Mouse (Mus musculus): ENCODE measurements around the gene Gadd45gip1. TPM values are rescaled to one million over a fixed set of nuclear protein-coding genes. Genes with fewer than 3 reads are reported as not detected.

The Gadd45gip1 gene
- polyA plus RNA-seq, 1 experiment from 2014 or later, result 46.5 TPM

GRCm38 (mm10) chr8:84873016-84873415, 41.7 kb downstream of the Gadd45gip1 start:
- no peak overlapping the region for H3K9ac ChIP-seq
- 63% methylated on average over 4 of the region's 4 CpGs for WGBS

GRCm38 (mm10) chr8:84874339-84874738, 43.0 kb downstream of the Gadd45gip1 start:
- no peaks in the 10 kb centered on the region for H3K27me3 ChIP-seq
- no peaks in the 10 kb centered on the region for H3K36me3 ChIP-seq
- ATAC-seq (replicated peaks; ENCODE audit: insufficient number of reproducible peaks, insufficient read depth, low FRiP score, low read depth), result no peak
- peaks cover 14% of the 10 kb centered on the region for H3K4me1 ChIP-seq (replicated peaks)
- H3K9ac ChIP-seq, result no peak overlapping the region
- WGBS, result 74% methylated on average over 3 of the region's 3 CpGs
- no peaks in the 10 kb centered on the region for H3K9me3 ChIP-seq (replicated peaks)
- no peak overlapping the region for H3K4me3 ChIP-seq
- no peak overlapping the region for H3K27ac ChIP-seq
- no peak overlapping the region for H3K4me2 ChIP-seq

More at GRCm38 (mm10) chr8:84873016-84873415, 41.7 kb downstream of the Gadd45gip1 start:
- H3K4me1 ChIP-seq (replicated peaks), result peaks cover 14% of the 10 kb centered on the region
- no peaks in the 10 kb centered on the region for H3K9me3 ChIP-seq (replicated peaks)
- H3K27me3 ChIP-seq, result no peaks in the 10 kb centered on the region
- H3K4me2 ChIP-seq, result peak overlapping the region; percentile 88
- H3K27ac ChIP-seq, result no peak overlapping the region
- peaks cover 12% of the 10 kb centered on the region for H3K36me3 ChIP-seq
- no peak for ATAC-seq (replicated peaks; ENCODE audit: insufficient number of reproducible peaks, insufficient read depth, low FRiP score, low read depth)
- H3K4me3 ChIP-seq, result peak overlapping the region; percentile 53

- H3K36me3 ChIP-seq, result no peaks in the 10 kb centered on the region
- ATAC-seq (replicated peaks; ENCODE audit: insufficient number of reproducible peaks, insufficient read depth, low FRiP score, low read depth), result no peak
- H3K27ac ChIP-seq, result no peak overlapping the region
- WGBS, result 75% methylated on average over 3 of the region's 3 CpGs
- H3K9me3 ChIP-seq (replicated peaks), result no peaks in the 10 kb centered on the region
- H3K4me1 ChIP-seq (replicated peaks), result peaks cover 4% of the 10 kb centered on the region
- no peak overlapping the region for H3K4me2 ChIP-seq
- H3K4me3 ChIP-seq, result no peak overlapping the region
- no peaks in the 10 kb centered on the region for H3K27me3 ChIP-seq
- no peak overlapping the region for H3K9ac ChIP-seq
Observed at GRCm38 (mm10) chr8:84877297-84878035, 46.1 kb downstream of the Gadd45gip1 start.

- Histone ChIP-seq H3K27me3 (no peaks in the 10 kb centered on the region), H3K4me2 (no peak overlapping the region), H3K9me3 (replicated peaks) (no peaks in the 10 kb centered on the region), H3K27ac (no peak overlapping the region), H3K4me1 (replicated peaks) (no peaks in the 10 kb centered on the region), H3K36me3 (no peaks in the 10 kb centered on the region), H3K9ac (no peak overlapping the region), H3K4me3 (no peak overlapping the region)
- no peak for ATAC-seq (replicated peaks; ENCODE audit: insufficient number of reproducible peaks, insufficient read depth, low FRiP score, low read depth)
- WGBS, result 79% methylated on average over 1 of the region's 1 CpGs
Observed at GRCm38 (mm10) chr8:84878915-84879314, 47.6 kb downstream of the Gadd45gip1 start.

DNA sequence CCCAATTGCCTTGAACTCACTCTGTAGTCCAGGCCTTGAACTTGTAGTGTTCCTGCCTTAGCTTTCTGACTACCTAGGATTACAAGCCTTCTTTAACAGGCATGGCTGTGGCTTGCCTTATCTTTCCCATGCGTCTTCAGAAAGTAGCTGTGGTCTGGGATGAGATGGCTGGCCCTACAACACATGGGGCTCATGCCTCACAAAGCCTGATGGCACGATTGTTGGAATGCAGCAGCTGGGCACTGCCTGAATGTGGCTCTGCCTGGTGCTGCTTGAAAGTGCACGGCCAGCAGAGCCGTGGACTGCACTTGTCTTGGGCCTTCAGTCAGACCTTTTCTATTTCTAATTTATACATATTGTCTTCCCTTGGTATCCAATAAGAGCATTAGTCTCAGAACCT, 53.4 kb downstream of the Gadd45gip1 start:
- ATAC-seq (replicated peaks; ENCODE audit: insufficient number of reproducible peaks, insufficient read depth, low FRiP score, low read depth), result no peak
- WGBS, result 79% methylated on average over 4 of the region's 4 CpGs
- no peaks in the 10 kb centered on the region for H3K4me1 ChIP-seq (replicated peaks)

More for the DNA sequence above, 53.4 kb downstream of the Gadd45gip1 start:
- H3K27ac ChIP-seq, result no peak overlapping the region
- H3K4me2 ChIP-seq, result no peak overlapping the region
- H3K9me3 ChIP-seq (replicated peaks), result no peaks in the 10 kb centered on the region
- no peak overlapping the region for H3K4me3 ChIP-seq
- H3K36me3 ChIP-seq, result peaks cover 22% of the 10 kb centered on the region
- H3K9ac ChIP-seq, result no peak overlapping the region
- H3K27me3 ChIP-seq, result no peaks in the 10 kb centered on the region

Small RNAs within 50 kb of the gene (microRNA-seq; reads per million reads assigned to microRNA genes)
- 2.1 reads per million, percentile 2 among the genes with 10 or more reads in this experiment for gene Mir7069

Other genes starting within 250 kb of the Gadd45gip1 start
- 34.9 and 50.5 TPM in 2 replicates for gene Ier2, start 168.7 kb upstream of the Gadd45gip1 start, polyA plus RNA-seq (2015; fragmentation: Nextera tagmentation; extraction: Ambion mirVana)
- 40.6 and 47.4 TPM in 2 replicates for gene Trmt1, start 145.2 kb upstream of the Gadd45gip1 start, polyA plus RNA-seq (2015; fragmentation: Nextera tagmentation; extraction: Ambion mirVana)
- 10.7 and 14.6 TPM in 2 replicates for gene Nacc1, start 143.7 kb upstream of the Gadd45gip1 start, polyA plus RNA-seq (2015; fragmentation: Nextera tagmentation; extraction: Ambion mirVana)
- gene Lyl1, start 130.1 kb upstream of the Gadd45gip1 start, polyA plus RNA-seq (2015; fragmentation: Nextera tagmentation; extraction: Ambion mirVana), result 9.2 and 13.2 TPM in 2 replicates
- gene G430095P16Rik, start 108.5 kb upstream of the Gadd45gip1 start, polyA plus RNA-seq (2015; fragmentation: Nextera tagmentation; extraction: Ambion mirVana), result 4.5 TPM in 2 replicates
- gene Nfix, start 31.2 kb upstream of the Gadd45gip1 start, polyA plus RNA-seq (2015; fragmentation: Nextera tagmentation; extraction: Ambion mirVana), result 15.0 and 20.8 TPM in 2 replicates
- 5.8 and 6.4 TPM in 2 replicates for gene Dand5, start 8.7 kb upstream of the Gadd45gip1 start, polyA plus RNA-seq (2015; fragmentation: Nextera tagmentation; extraction: Ambion mirVana)
- gene Rad23a, start 9.1 kb downstream of the Gadd45gip1 start, polyA plus RNA-seq (2015; fragmentation: Nextera tagmentation; extraction: Ambion mirVana), result 107 and 123 TPM in 2 replicates
- gene Calr, start 15.4 kb downstream of the Gadd45gip1 start, polyA plus RNA-seq (2015; fragmentation: Nextera tagmentation; extraction: Ambion mirVana), result 525 and 658 TPM in 2 replicates
- gene Farsa, start 25.5 kb downstream of the Gadd45gip1 start, polyA plus RNA-seq (2015; fragmentation: Nextera tagmentation; extraction: Ambion mirVana), result 44.5 and 62.5 TPM in 2 replicates
- 23.0 and 32.6 TPM in 2 replicates for gene Syce2, start 40.6 kb downstream of the Gadd45gip1 start, polyA plus RNA-seq (2015; fragmentation: Nextera tagmentation; extraction: Ambion mirVana)
- gene Gcdh, start 62.4 kb downstream of the Gadd45gip1 start, polyA plus RNA-seq (2015; fragmentation: Nextera tagmentation; extraction: Ambion mirVana), result 36.4 and 40.1 TPM in 2 replicates
- gene Klf1, start 70.4 kb downstream of the Gadd45gip1 start, polyA plus RNA-seq (2015; fragmentation: Nextera tagmentation; extraction: Ambion mirVana), result 1.1 and 4.9 TPM in 2 replicates
- 4.3 and 7.3 TPM in 2 replicates for gene Dnase2a, start 77.0 kb downstream of the Gadd45gip1 start, polyA plus RNA-seq (2015; fragmentation: Nextera tagmentation; extraction: Ambion mirVana)
- 0.09 and 0.41 TPM in 2 replicates for gene Mast1, start 105.8 kb downstream of the Gadd45gip1 start, polyA plus RNA-seq (2015; fragmentation: Nextera tagmentation; extraction: Ambion mirVana)
- 0.26 TPM in 1 of 2 replicates, not detected in the other for gene Rtbdn, start 115.5 kb downstream of the Gadd45gip1 start, polyA plus RNA-seq (2015; fragmentation: Nextera tagmentation; extraction: Ambion mirVana)
- gene Gm49661, start 137.9 kb downstream of the Gadd45gip1 start, polyA plus RNA-seq (2015; fragmentation: Nextera tagmentation; extraction: Ambion mirVana), result not detected in 2 replicates
- gene Prdx2, start 138.1 kb downstream of the Gadd45gip1 start, polyA plus RNA-seq (2015; fragmentation: Nextera tagmentation; extraction: Ambion mirVana), result 596 and 644 TPM in 2 replicates
- gene Rnaseh2a, start 138.2 kb downstream of the Gadd45gip1 start, polyA plus RNA-seq (2015; fragmentation: Nextera tagmentation; extraction: Ambion mirVana), result 62.9 and 83.7 TPM in 2 replicates
- gene Junb, start 147.2 kb downstream of the Gadd45gip1 start, polyA plus RNA-seq (2015; fragmentation: Nextera tagmentation; extraction: Ambion mirVana), result 11.0 and 16.6 TPM in 2 replicates
- 5.3 and 8.8 TPM in 2 replicates for gene Hook2, start 159.1 kb downstream of the Gadd45gip1 start, polyA plus RNA-seq (2015; fragmentation: Nextera tagmentation; extraction: Ambion mirVana)
- not detected in 2 replicates for gene Best2, start 183.0 kb downstream of the Gadd45gip1 start, polyA plus RNA-seq (2015; fragmentation: Nextera tagmentation; extraction: Ambion mirVana)
- 97.7 and 106 TPM in 2 replicates for gene Asna1, start 193.8 kb downstream of the Gadd45gip1 start, polyA plus RNA-seq (2015; fragmentation: Nextera tagmentation; extraction: Ambion mirVana)
- 68.4 and 77.2 TPM in 2 replicates for gene Trir, start 195.3 kb downstream of the Gadd45gip1 start, polyA plus RNA-seq (2015; fragmentation: Nextera tagmentation; extraction: Ambion mirVana)
- gene Tnpo2, start 205.4 kb downstream of the Gadd45gip1 start, polyA plus RNA-seq (2015; fragmentation: Nextera tagmentation; extraction: Ambion mirVana), result 17.7 and 22.8 TPM in 2 replicates
- 15.4 and 22.2 TPM in 2 replicates for gene Fbxw9, start 228.5 kb downstream of the Gadd45gip1 start, polyA plus RNA-seq (2015; fragmentation: Nextera tagmentation; extraction: Ambion mirVana)
- not detected in 2 replicates for gene Gm5741, start 236.5 kb downstream of the Gadd45gip1 start, polyA plus RNA-seq (2015; fragmentation: Nextera tagmentation; extraction: Ambion mirVana)
- 46.1 and 52.8 TPM in 2 replicates for gene Dhps, start 240.2 kb downstream of the Gadd45gip1 start, polyA plus RNA-seq (2015; fragmentation: Nextera tagmentation; extraction: Ambion mirVana)
- gene Wdr83os, start 249.2 kb downstream of the Gadd45gip1 start, polyA plus RNA-seq (2015; fragmentation: Nextera tagmentation; extraction: Ambion mirVana), result 106 and 110 TPM in 2 replicates
- gene Wdr83, start 249.8 kb downstream of the Gadd45gip1 start, polyA plus RNA-seq (2015; fragmentation: Nextera tagmentation; extraction: Ambion mirVana), result 33.1 and 40.8 TPM in 2 replicates